Mouse (Mus musculus) G1E (cell line): ENCODE measurements around the gene Rora.

Experiments used
- CTCF ChIP-seq: IDR thresholded peaks from 2 replicates; pipeline ENCODE4 v1.5.1; 2012; ENCODE audit warnings: low read depth, low read length, inconsistent platforms, mixed read lengths
- GATA1 ChIP-seq: IDR thresholded peaks from 2 replicates; pipeline ENCODE4 v1.6.1; 2012; ENCODE audit warnings: borderline replicate concordance, low read length, inconsistent platforms, mixed read lengths

- TF ChIP-seq CTCF, result no peak
- no peak for TF ChIP-seq GATA1
Measured at GRCm38 (mm10) chr9:68731438-68731837, 77.9 kb downstream of the Rora start.
